Mouse (Mus musculus) CH12.LX (cell line): Measurements from ENCODE around the gene Sclt1.
"Not testable (repeated sequence)": the region's sequence is repeated elsewhere in the genome, so short reads cannot be mapped to it uniquely, and the experiment has no call there.

Experiments used
- EP300 ChIP-seq: IDR thresholded peaks from 2 replicates; pipeline ENCODE4 v1.6.1; 2011; ENCODE audit warnings: low read length, improper control_type of control experiment
- MAZ ChIP-seq: IDR thresholded peaks from 2 replicates; pipeline ENCODE4 v1.6.1; 2012; ENCODE audit warnings: low read depth, mild to moderate bottlenecking, inconsistent platforms, low read length, improper control_type of control experiment, moderate library complexity

DNA sequence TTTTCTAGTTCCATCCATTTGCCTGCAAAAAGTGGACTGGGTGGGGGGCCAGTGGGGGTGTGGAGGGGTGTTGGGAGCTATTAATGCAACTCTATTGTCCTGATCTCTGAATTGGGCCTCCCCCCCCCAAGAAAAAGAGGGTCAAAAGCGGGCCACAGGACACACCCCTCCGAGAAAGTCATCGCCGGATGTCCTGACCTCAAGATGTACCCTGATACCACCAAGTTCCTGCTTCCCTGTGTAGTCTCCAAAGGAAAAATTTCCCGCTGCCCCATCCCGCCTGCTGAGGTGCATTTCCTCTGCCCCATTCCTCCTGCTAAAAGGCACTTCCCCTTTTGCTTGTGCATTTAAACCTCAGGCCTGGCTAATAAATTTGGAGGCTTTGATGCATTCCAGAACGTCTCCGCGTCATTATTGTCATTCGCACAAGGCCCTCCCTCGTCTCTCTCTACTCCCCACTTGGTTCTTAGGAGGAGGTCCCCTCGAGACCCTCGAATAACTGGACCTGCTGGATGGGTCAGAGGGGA is 52.1 kb downstream of the Sclt1 start:
- TF ChIP-seq MAZ, EP300: not testable (repeated sequence)
